Mouse (Mus musculus): ENCODE measurements around the gene Atg13.
"Not testable (repeated sequence)": the region's sequence is repeated elsewhere in the genome, so short reads cannot be mapped to it uniquely, and the experiment has no call there.

The Atg13 gene

GRCm38 (mm10) chr2:91710272-91711234 lies at the start of gene Atg13, which contains the start of gene Harbi1:
Gene Atg13, minus strand, starts transcription at chr2:91710576.
Gene Harbi1, plus strand, starts transcription at chr2:91710852.
- DNase-seq (ENCODE audit: low spot score), result peak; percentile 62

- DNase-seq (ENCODE audit: low spot score), result no peak
These were observed 39.5 kb upstream of the Atg13 start for GRCm38 (mm10) chr2:91749811-91750261.

- no peak for DNase-seq (ENCODE audit: low spot score)
These were observed 34.3 kb upstream of the Atg13 start for GRCm38 (mm10) chr2:91744686-91745085.

- DNase-seq (ENCODE audit: low spot score), result no peak
These were observed 29.2 kb upstream of the Atg13 start for GRCm38 (mm10) chr2:91739586-91739985.

- DNase-seq (ENCODE audit: low spot score), result no peak
These were observed 24.8 kb upstream of the Atg13 start for GRCm38 (mm10) chr2:91735221-91735620.

GRCm38 (mm10) chr2:91729971-91730821 lies 19.8 kb upstream of the Atg13 start, which contains the start of gene Ambra1:
Gene Ambra1, plus strand, starts transcription at chr2:91730134.
- DNase-seq (ENCODE audit: low spot score), result peak; percentile 77

- DNase-seq (ENCODE audit: low spot score), result no peak
These were observed 19.2 kb upstream of the Atg13 start for GRCm38 (mm10) chr2:91729571-91729970.

GRCm38 (mm10) chr2:91727011-91727410 lies 16.6 kb upstream of the Atg13 start:
- DNase-seq (ENCODE audit: low spot score), result no peak

- not testable (repeated sequence) for DNase-seq (ENCODE audit: low spot score)
These were observed 15.1 kb upstream of the Atg13 start for GRCm38 (mm10) chr2:91725476-91725875.

- DNase-seq (ENCODE audit: low spot score), result no peak
These were observed 14.3 kb upstream of the Atg13 start for GRCm38 (mm10) chr2:91724716-91725115.

- no peak for DNase-seq (ENCODE audit: low spot score)
These were observed 13.6 kb upstream of the Atg13 start for GRCm38 (mm10) chr2:91723951-91724350.

GRCm38 (mm10) chr2:91723382-91723781 lies 13.0 kb upstream of the Atg13 start:
- DNase-seq (ENCODE audit: low spot score), result no peak

- no peak for DNase-seq (ENCODE audit: low spot score)
These were observed 7.9 kb upstream of the Atg13 start for GRCm38 (mm10) chr2:91718276-91718675.

- DNase-seq (ENCODE audit: low spot score), result no peak
These were observed 4.5 kb upstream of the Atg13 start for GRCm38 (mm10) chr2:91714921-91715320.

- no peak for DNase-seq (ENCODE audit: low spot score)
These were observed 1.0 kb upstream of the Atg13 start for GRCm38 (mm10) chr2:91711256-91711925.

GRCm38 (mm10) chr2:91708361-91708760 lies 2.0 kb downstream of the Atg13 start:
- no peak for DNase-seq (ENCODE audit: low spot score)

GRCm38 (mm10) chr2:91706456-91706855 lies 3.9 kb downstream of the Atg13 start:
- no peak for DNase-seq (ENCODE audit: low spot score)

- no peak for DNase-seq (ENCODE audit: low spot score)
These were observed 4.6 kb downstream of the Atg13 start for GRCm38 (mm10) chr2:91705736-91706135.

- no peak for DNase-seq (ENCODE audit: low spot score)
These were observed 9.0 kb downstream of the Atg13 start for GRCm38 (mm10) chr2:91701366-91701765.

- no peak for DNase-seq (ENCODE audit: low spot score)
These were observed 11.2 kb downstream of the Atg13 start for GRCm38 (mm10) chr2:91699225-91699624.

GRCm38 (mm10) chr2:91696225-91696590 lies 14.2 kb downstream of the Atg13 start:
- DNase-seq (ENCODE audit: low spot score), result no peak

All from layer of hippocampus, adult 9-10 months (tissue).